Mouse (Mus musculus): ENCODE measurements around the gene Ckap4.
"Not testable (repeated sequence)": the region's sequence is repeated elsewhere in the genome, so short reads cannot be mapped to it uniquely, and the experiment has no call there.

Gene Ckap4

GRCm38 (mm10) chr10:84549146-84549919, 15.5 kb upstream of the Ckap4 start:
- no peak for DNase-seq

- DNase-seq, result no peak
Measured at GRCm38 (mm10) chr10:84544841-84545610, 11.2 kb upstream of the Ckap4 start.

GRCm38 (mm10) chr10:84542802-84543658, 9.2 kb upstream of the Ckap4 start:
- no peak for DNase-seq

- DNase-seq, result no peak
Measured at GRCm38 (mm10) chr10:84539651-84540050, 5.8 kb upstream of the Ckap4 start.

- peak; percentile 21 to 37 for DNase-seq
Measured at GRCm38 (mm10) chr10:84535859-84536258, 2.0 kb upstream of the Ckap4 start.

GRCm38 (mm10) chr10:84535458-84535857, 1.6 kb upstream of the Ckap4 start:
- no peak for DNase-seq

GRCm38 (mm10) chr10:84532911-84533882, 665 bp downstream of the Ckap4 start:
- DNase-seq, result peak; percentile 68 to 78

GRCm38 (mm10) chr10:84532191-84532889, 1.5 kb downstream of the Ckap4 start:
- DNase-seq, result peak in 1 of 2 experiments; percentile 19

- DNase-seq, result no peak
Measured at GRCm38 (mm10) chr10:84531576-84531975, 2.3 kb downstream of the Ckap4 start.

GRCm38 (mm10) chr10:84530388-84530787, 3.5 kb downstream of the Ckap4 start:
- DNase-seq, result peak; percentile 26 to 28

- peak; percentile 44 to 45 for DNase-seq
Measured at GRCm38 (mm10) chr10:84527631-84528030, 6.2 kb downstream of the Ckap4 start.

- DNase-seq, result no peak
Measured at GRCm38 (mm10) chr10:84527070-84527469, 6.8 kb downstream of the Ckap4 start.

- no peak for DNase-seq
Measured at GRCm38 (mm10) chr10:84526488-84526887, 7.4 kb downstream of the Ckap4 start.

- peak in 1 of 2 experiments; percentile 23 for DNase-seq
Measured at GRCm38 (mm10) chr10:84523682-84524081, 10.2 kb downstream of the Ckap4 start.

- DNase-seq, result peak in 1 of 2 experiments; percentile 22
Measured at GRCm38 (mm10) chr10:84516414-84516927, 17.4 kb downstream of the Ckap4 start.

- not testable (repeated sequence) for DNase-seq
Measured at GRCm38 (mm10) chr10:84515980-84516379, 17.9 kb downstream of the Ckap4 start.

- peak; percentile 81 to 87 for DNase-seq
Measured at GRCm38 (mm10) chr10:84515512-84515950, 18.3 kb downstream of the Ckap4 start.

GRCm38 (mm10) chr10:84514038-84514578, 19.8 kb downstream of the Ckap4 start:
- DNase-seq, result peak; percentile 66 to 76

GRCm38 (mm10) chr10:84512766-84513165, 21.1 kb downstream of the Ckap4 start:
- DNase-seq, result no peak

- DNase-seq, result no peak
Measured at GRCm38 (mm10) chr10:84508603-84509002, 25.3 kb downstream of the Ckap4 start.

Measured in cerebellum, adult 18-20 months (tissue).